Mouse (Mus musculus) v-Abl transformed pro-B cells (cell line): ENCODE measurements around the gene Olfr726.

Source experiments
- in situ Hi-C, 2 experiments: fragments of 400-800 bp; cut with MboI; formaldehyde crosslinking; loops; one replicate each; pipeline ENCODE4 v1.15.1; 2025; ENCODE audit not compliant: unreplicated experiment in 2 of 2

Olfr726 gene

DNA sequence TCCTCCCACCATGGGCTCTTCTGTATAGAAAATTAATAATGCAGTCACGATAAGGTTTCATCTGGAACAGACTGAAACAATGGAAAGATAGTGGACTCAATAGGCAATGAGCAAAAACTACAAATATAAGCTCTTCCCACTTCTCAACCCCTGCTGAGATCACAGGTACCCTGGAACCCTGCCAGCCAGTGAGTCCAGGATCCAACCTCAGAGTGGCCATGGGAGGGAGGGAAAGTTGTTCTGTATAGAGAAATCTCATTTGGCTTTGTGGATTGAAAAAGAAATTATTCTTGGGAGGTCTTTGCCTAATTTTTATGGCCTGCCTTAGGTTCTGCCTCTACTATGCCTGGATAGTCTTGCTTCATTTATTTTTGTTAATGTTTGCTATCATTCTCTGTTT, at the start of gene Olfr726:
Gene Olfr726, minus strand, starts transcription at position 101 of the 400 bp plus-strand sequence.
- in situ Hi-C loops: no loop called here

DNA sequence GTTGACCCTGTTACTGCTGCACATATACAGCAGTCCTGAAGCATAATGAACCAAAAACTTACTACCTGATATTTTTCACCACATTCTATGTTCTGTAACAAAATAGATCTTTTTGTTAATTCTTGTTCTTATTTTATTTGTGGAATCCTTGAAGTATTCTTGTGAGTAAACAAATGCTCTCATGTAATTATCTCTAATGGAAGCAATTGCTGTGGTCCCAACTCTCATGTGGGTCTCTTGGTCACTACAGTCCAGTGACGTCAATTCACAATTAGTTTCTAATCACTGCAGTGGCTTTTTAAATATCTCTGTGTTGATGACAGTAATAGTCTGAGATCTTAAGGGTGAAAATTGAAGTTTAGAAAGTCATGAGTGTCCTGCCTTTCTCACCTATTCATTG, 32.1 kb upstream of the Olfr726 start, which contains the start of gene Olfr727:
Gene Olfr727, plus strand, starts transcription at position 301 of the 400 bp plus-strand sequence.
- in situ Hi-C loops: no loop called here

DNA sequence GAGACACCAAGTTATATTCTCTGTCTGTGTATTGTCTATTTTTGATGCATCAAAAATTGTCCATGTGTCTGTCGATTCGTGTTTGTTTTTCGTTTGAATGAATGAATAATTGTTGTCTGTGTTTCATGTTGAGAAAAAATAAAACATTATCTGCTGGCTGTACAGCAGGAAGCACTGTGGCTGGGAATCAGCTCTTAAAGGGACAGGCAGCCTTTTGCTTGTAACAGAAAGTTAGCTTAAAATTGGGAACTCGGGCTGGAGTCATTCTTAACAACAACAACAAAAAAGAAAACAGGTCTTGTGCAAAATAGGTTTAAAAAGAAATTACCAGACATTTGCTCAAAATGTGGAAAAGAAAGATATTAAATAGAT, 28.0 kb downstream of the Olfr726 start:
- in situ Hi-C loops: no loop called here

DNA sequence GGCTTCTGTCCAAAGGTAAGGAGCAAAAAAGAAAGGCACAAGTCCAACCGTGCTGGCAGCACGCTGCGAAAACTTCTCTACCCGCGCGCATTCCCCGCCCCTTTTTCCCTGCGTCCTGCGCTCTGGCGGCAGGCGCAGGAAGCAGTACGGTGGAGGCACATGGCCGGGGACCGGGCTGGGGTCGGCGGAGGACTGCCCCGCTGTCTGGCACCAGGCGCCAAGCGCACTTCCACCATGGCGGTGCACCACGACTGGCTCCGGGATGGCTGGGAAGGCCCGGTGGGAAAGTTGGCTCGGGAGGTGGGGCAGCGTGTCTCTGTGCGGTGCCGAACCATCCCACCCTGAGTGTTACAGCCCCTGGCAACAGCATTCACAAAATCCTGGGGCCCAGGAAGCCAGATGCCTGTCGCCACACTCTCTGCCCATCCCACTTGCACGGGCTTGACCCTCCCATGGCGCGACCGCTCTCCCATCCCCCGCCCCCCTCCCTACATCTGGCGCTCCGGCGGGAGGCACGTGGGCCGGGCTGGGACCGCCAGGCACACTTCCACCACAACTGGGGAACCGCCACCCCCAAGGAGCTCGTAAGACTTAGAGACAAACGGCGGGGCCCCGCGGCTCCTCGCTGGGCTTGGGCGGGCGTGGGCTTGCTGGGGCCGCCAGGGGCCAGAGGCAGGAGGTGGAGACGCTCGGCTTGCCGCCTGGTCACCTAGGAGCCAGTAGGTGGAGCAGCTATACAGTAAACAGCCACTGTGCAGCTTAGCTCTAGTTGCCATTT, 28.6 kb downstream of the Olfr726 start:
- in situ Hi-C loops: no loop called here

DNA sequence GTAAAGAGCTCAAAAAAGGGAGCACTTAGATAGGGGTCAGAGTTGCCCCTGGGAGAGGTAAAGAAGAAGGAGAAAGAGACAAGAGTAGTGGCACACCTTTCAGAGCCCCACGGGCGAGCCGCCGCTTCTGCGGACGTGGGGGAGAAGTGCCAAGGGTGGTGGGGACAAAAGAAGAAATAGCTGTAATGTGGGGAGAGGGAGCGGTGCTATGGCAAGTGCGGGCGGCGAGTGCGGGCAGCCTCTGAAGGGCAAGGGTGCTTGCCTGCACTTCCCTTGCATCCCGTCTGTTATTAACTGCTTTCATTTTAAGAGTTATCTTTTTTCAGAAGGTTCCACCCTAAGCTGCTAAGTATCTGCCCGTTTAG, 29.2 kb downstream of the Olfr726 start:
- in situ Hi-C loops: no loop called here

DNA sequence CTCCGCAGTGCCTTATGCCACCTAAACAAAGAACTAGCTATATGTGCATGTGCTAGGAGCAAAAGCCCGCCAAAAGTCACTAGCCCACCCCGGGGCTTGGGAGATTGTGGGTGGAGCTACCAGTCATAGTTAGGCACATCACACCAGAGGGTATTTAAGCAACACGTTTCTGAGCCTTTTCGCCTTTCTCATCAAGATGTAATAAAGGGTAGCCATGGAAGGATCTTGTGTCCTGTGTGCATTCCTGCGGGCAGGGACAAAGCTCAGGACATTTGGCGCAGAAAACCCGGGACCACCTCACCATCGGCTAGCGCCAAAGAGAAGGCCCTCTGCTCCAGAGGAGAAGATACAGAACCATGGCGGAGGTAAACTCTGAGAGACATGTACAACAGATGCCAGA, 29.6 kb downstream of the Olfr726 start:
- in situ Hi-C loops: no loop called here

DNA sequence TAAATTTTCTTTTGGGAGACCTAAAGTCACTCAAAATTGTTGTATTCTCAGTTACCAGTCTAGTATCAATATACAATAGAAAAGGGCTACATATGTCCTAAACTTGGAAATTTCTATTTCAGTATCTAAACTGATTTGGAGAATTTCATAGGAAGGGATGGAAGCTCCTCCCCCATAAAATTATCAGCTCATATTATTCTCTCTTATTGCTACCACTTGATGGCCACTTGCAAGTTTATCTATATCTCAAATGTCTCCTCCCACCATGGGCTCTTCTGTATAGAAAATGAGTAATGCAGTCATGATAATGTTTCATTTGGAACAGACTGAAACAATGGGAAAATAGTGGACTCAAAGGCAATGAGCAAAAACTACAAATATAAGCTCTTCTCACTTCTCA, 50.5 kb downstream of the Olfr726 start, which contains the start of gene Olfr725:
Gene Olfr725, minus strand, starts transcription at position 101 of the 400 bp plus-strand sequence.
- in situ Hi-C loops: no loop called here
